Mouse (Mus musculus): Measurements from ENCODE around the gene Ndufb10. TPM values are rescaled to one million over a fixed set of nuclear protein-coding genes. Genes with fewer than 3 reads are reported as not detected.
A peak's percentile ranks its signal among the peaks of the same experiment; 100 is the strongest.

Ndufb10 gene
- total RNA-seq (2021): 100 to 1,000 TPM; 226 to 238 TPM
- long read RNA-seq, transcript Ndufb10-201 (4 exons, 732 nt): major isoform, 165 of 176 reads
- long read RNA-seq, partial matches to known transcripts: 1 of 176 reads
- long read RNA-seq, other reads (novel, unspliced or antisense): 6 of 176 reads

GRCm38 (mm10) chr17:24724184-24724583 lies at the start of gene Ndufb10:
Gene Ndufb10, minus strand, starts transcription at chr17:24724478.
- peak; percentile 92 to 97 for DNase-seq (ENCODE audit: low spot score in 2 of 2)

DNA sequence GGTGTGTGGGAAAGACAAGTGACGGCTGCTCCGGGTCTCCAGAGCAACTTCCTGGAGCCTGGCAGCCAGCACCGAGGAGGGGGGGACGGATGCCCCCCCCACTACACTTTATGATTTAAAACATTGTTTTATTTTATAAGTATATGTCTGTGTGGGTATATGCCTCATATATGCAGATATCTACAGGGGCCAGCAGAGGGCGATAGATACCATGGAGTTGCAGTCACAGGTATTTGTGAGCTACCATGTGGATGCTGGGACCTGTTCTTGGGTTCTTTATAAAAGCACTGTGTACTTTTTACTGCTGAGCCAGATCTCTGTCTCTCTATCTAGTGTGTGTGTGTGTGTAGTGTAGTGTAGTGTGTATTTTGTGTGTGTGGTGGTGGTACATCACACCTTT lies 49.0 kb upstream of the Ndufb10 start:
- DNase-seq (ENCODE audit: low spot score in 2 of 2): no peak

DNA sequence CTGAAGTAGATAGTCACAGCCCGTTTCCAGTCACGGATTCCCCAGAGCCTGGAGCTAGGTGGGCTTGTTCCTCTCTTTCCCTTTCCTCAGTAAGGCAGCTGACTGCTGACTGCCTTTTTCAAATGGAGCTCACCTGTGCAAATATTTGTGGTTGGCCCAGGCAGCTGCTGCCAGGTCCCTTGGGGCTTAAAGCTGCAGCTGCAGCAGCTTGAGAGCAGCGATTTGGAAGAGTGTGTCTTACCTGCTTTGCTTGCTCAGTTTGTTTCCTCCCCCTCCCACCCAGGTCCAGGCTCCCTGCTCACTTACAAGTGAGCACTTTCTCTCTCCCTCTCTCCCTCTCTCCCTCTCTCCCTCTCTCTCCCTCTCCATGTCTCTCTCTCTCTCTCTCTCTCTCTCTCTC lies 44.9 kb upstream of the Ndufb10 start:
- DNase-seq (ENCODE audit: low spot score in 2 of 2): no peak

DNA sequence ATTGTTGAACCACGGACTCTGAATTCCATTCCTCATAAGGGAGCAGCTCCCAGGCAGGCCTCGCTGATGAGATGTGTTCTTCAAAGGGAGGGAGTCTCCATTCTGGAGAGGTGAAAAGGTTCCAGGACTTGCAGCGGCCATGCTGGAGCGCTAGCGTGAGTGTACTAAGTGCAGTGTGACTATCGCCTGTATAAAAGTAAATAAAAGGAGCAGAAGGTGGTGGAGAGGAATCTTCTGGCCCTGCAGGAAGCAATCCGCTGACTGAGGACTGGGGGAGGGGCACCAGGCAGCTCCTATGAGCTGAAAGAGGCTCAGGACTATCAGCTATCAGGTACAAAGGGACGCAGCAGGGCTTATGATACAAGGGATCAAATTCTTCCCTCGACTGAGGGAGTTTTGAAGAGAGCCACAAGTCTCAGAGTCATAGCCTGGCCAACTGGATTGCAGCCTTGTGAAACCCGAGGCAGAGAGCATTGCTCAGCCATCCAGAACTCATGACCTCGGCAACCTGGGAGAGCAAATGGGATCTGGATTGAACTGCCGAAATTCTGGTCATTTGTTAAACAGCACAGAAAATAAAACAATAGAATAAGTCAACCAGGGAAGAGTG lies 42.1 kb upstream of the Ndufb10 start:
- no peak for DNase-seq (ENCODE audit: low spot score in 2 of 2)

DNA sequence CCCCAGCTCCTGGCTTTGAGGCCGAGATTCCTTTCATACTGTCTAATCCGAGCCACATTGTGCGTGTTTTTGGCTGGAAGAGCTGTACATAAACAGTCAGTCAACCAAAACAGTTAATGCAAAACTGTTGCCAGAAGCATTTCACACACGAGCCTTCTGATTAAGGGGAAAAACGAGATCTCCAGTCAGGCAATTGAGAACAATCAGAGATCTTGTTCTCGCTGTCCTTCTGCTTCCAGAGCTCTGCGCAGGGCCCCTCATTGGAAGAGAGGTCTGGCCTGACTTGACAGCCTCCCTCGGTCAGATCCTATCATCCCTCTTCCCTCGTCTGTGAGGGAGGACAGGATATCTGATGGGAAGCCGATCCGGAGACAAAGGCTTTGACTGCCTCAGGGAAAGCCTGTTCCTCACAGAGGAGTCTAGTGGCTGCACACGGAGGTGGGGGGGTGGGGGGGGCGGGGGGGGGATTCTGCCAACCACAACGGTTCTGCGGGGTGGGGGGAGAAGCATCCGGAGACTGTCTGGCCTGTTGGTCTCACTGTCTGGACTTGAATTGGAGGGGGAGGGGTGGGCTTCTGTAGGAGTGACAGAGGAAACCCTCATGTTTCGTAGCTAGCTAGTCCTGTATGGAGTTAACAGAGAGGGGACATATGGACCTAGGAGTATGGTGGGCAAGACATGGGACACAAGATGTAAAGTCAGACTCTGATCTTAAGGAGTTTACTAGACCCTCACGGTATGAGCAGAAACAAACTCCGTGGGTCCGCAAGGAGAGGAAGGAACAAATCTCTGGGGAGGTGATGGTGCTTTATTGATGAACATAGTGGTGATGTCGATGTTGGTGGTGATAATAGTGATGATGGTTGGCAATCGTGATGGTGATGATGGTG lies 41.0 kb upstream of the Ndufb10 start:
- no peak for DNase-seq (ENCODE audit: low spot score in 2 of 2)

- DNase-seq (ENCODE audit: low spot score in 2 of 2): no peak
These were observed 36.8 kb upstream of the Ndufb10 start for GRCm38 (mm10) chr17:24761121-24761520.

DNA sequence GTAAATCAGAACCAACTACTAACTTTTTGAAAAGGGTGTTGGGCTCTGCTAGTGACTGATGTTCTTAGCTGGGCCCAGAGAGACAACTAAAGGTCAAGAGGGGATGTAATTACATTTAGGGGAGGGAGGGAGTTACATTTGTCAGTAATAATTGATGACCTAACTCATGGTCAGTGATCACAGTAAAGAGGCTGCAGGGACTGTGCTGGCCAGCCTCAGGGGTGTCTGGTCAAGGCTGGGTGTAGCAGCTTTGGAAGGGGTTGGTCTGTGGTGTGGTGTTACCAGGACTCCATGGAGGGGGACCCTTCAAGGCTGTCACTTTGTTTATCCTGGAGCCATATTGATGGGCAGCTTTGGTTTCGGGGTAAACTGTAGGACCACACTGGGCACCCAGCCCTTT lies 33.1 kb upstream of the Ndufb10 start:
- no peak for DNase-seq (ENCODE audit: low spot score in 2 of 2)

GRCm38 (mm10) chr17:24752415-24753394 lies 28.4 kb upstream of the Ndufb10 start, which contains the start of gene Hs3st6:
Gene Hs3st6, plus strand, starts transcription at chr17:24752988.
- DNase-seq (ENCODE audit: low spot score in 2 of 2): no peak

GRCm38 (mm10) chr17:24751528-24751927 lies 27.2 kb upstream of the Ndufb10 start:
- no peak for DNase-seq (ENCODE audit: low spot score in 2 of 2)

GRCm38 (mm10) chr17:24746986-24747385 lies 22.7 kb upstream of the Ndufb10 start:
- no peak for DNase-seq (ENCODE audit: low spot score in 2 of 2)

GRCm38 (mm10) chr17:24745526-24746497 lies 21.5 kb upstream of the Ndufb10 start:
- DNase-seq (ENCODE audit: low spot score in 2 of 2): peak; percentile 73 to 93

DNA sequence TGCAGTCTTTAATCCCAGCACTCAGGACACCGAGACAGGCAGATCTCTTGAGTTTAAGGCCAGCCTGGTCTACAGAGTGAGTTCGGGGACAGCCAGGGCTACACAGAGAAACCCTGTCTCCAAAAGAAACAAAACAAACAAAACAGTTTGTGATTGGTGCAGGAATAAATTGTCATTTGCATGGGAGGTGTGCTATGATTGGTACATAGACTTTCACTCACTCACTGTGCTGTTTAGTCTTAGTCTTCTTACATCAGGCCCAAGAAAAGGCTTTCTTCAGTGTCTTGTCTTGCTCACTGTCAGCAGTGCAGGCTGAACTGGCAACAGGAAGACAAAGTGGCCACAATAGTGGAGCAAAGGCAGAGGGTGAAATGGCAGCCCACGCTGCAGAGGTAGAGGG lies 20.1 kb upstream of the Ndufb10 start:
- DNase-seq (ENCODE audit: low spot score in 2 of 2): no peak

DNA sequence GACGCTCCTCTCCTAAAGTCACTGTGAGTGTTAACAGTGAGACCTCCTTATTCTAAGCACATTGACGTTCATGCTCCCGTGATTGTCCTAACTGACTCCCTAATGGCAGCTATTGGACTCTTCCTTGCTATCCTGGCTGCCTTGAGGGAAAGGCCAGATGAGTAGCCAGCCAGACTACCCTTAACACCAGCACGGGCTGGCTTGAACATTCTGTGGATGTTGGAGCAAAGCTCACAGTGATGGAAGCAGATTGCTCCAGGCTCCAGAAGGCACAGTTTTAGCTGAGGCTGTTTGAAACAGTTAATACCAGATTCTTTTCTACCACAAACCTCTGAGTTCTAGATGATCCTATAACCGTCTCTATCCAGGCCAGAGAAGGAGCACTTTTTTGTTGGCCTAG lies 19.6 kb upstream of the Ndufb10 start:
- DNase-seq (ENCODE audit: low spot score in 2 of 2): no peak

DNA sequence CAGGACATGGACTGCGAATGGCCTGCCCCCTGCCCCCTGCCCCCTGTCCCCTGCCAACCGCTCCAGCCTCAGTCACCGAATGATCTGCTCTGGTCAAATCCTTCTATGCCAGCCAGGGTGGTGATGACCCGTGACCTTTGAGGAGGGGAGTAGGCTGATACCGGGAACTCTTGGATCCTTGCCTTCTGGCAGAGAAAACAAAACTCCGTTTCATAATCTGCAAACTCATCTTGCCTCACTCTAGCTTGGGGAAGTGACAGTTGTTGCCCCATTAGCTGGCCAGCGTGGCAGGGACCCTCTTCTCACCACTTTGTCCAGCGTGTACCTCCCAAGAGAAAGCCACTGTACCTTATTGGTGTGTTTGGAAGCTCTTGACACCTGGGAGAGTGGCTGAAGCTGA lies 18.0 kb upstream of the Ndufb10 start:
- DNase-seq (ENCODE audit: low spot score in 2 of 2): no peak

DNA sequence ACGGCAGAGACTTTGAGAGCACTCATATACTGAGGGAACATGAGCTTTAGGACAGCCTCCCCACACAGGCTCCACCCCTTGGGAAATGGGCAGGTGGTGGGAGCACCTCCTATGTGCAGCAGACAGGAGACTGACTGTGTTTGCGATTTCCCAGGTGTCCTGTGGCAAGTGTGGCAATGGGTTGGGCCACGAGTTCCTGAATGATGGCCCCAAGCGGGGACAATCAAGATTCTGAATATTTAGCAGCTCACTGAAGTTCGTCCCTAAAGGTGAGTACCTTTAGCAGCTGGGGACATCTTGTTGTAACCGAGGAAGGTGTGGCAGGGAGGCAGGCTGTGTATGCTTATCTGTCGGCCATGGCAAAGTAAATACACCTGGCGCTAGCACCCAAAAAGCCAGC lies 15.6 kb upstream of the Ndufb10 start:
- no peak for DNase-seq (ENCODE audit: low spot score in 2 of 2)

DNA sequence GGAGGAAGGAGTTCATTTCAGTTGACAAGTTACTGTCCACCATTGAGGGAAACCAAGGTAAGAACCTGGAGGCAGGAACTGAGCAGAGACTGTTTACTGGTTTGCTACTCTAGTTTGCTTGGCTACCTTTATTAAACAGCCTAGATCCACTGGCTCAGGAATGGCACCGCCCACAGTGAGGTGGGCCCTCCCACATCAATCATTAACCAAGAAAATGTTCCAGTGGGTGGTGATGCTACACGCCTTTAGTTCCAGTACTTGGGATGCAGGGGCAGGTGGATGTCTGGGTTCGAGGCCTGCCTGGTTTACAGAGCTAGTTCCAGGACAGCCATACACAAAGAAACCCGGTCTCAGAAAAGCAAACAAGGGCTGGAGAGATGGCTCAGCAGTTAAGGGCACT lies 14.0 kb upstream of the Ndufb10 start:
- no peak for DNase-seq (ENCODE audit: low spot score in 2 of 2)

DNA sequence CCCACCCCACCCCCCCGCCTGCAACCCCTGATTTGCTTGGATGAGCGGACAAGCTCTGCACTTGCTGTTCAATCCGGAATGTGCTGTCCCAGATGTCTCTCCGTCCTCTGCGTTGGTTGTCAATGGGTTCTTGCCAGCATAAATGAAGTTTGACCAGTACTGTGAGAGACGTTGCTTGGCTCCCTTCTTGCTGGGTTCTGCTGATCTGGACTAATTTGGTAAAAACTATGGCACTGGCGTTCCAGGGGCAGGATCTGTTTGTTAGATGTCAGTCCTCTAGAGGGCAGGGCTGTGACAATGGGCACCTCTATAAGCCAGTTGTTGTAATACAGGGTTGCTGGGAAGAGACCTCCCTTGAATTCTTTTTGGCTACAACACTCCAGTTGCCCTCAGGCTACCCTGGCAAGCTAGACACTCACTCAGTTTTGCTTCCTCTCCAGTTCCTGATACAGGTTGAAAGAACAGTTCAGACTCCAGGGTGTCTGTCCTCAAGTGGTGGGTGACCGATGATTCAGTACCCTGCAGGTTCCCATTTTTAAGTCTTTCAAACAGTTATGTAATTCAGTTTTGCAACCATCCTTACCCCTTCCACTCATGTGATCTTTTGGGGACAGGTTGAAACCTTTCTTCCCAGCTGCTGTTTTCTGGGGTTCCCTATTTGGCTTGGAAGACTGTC lies 13.0 kb upstream of the Ndufb10 start:
- no peak for DNase-seq (ENCODE audit: low spot score in 2 of 2)

GRCm38 (mm10) chr17:24736330-24737051 lies 12.2 kb upstream of the Ndufb10 start, which contains the start of gene Msrb1:
Gene Msrb1, plus strand, starts transcription at chr17:24736642.
- DNase-seq (ENCODE audit: low spot score in 2 of 2): peak; percentile 89 to 96

DNA sequence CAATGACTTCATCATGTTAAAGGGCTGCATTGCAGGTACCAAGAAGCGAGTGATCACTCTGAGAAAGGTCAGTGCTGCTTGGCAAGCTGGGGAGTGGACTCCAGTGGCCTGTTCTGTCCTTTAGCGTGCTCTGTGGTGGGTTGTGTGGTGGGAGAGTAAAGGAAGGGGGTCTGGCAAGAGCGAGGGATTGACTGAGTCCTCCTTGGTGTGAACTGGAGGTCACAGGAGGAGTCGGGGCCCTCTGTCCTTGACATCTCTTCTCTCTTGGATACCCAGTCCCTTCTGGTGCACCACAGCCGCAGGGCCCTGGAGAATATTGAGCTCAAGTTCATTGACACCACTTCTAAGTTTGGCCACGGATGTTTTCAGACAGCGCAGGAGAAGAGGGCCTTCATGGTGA lies 11.2 kb upstream of the Ndufb10 start:
- no peak for DNase-seq (ENCODE audit: low spot score in 2 of 2)

Data from layer of hippocampus, adult 18-20 months (tissue).